Mouse (Mus musculus) lung, postnatal 25 days (tissue): ENCODE measurements around the gene Gm5965.
"Not testable (repeated sequence)": the region's sequence is repeated elsewhere in the genome, so short reads cannot be mapped to it uniquely, and the experiment has no call there.

Experiments used
- DNase-seq: peaks from one replicate; pipeline ENCODE4 v3.0.0; 2022; ENCODE audit warnings: low spot score

Gm5965 gene

GRCm38 (mm10) chr16:88777596-88777995, at the start of gene Gm5965:
TSS of gene Gm5965 (plus strand) at chr16:88777896.
- DNase-seq: no peak

DNA sequence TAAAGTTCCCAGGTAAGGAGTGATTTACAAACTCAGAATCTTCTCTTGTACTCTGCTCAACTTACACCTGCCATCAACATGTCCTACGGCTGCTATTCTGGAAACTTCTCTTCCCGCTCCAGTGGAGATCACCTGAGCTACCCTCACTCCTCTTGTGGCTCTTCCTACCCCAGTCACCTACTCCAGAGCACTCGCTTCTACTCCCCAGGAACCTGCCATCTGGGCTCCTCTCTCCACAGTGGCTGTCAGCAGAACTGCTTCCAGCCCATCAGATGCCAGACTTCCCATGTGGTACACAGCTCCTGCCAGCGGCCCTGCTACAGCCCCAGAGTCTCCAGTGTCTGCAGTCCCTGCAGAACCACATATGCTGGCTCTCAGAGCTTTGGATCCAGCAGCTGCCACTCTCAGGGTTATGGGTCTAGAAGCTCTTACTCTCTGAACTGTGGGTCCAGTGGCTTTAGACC, 48.9 kb upstream of the Gm5965 start, which contains the start of gene Krtap13-1:
Gene Krtap13-1, plus strand, starts transcription at position 51 of the 464 bp plus-strand sequence.
- no peak for DNase-seq

- no peak for DNase-seq
Measured at GRCm38 (mm10) chr16:88735391-88735790, 42.3 kb upstream of the Gm5965 start.

DNA sequence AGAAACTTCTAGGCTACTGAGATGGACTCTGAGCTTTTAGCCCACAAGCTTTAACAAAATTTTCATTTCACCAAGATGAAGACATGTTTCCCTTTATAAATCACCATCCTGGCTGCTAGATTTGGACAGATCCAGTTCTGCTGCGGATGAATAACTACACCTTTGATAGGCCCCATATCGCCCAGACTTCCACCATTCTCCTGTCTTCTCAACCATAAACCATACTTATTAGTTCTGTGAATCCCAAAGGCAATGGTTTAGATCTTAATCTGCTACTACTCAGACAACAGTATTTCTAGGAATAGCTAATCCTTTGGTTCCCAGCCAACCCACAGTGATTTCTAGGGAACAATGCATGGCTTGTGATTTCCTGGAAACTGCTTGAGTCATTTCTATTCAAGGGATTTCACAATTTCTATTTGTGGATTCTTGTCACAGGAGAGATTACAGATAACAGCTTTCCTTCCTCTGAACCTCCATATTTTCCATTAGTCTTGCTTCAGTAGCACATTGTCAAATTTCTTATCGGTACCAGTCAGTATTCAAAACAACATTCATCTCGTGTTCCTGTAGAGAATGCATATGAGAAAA, 32.9 kb upstream of the Gm5965 start:
- peak; percentile 50 for DNase-seq

DNA sequence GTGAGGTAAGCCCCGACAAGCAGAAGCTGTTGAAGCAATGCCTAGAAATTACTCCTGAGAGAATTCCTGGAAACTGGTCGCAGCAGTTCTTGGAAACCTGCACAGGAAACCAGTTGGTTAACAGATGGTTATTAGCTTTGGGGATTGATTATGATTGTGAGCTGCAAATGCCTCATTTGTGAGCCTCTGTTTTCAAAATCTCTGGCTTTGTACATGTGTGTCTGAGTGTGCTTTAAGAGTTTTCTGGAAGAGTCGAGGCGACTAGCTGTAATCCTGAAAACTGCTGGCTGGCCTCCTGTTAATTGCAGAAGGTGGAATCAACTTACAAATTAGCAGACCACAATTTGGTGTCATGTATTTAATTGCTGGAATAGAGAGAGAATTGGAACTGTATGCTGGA, 29.8 kb upstream of the Gm5965 start:
- DNase-seq: no peak

DNA sequence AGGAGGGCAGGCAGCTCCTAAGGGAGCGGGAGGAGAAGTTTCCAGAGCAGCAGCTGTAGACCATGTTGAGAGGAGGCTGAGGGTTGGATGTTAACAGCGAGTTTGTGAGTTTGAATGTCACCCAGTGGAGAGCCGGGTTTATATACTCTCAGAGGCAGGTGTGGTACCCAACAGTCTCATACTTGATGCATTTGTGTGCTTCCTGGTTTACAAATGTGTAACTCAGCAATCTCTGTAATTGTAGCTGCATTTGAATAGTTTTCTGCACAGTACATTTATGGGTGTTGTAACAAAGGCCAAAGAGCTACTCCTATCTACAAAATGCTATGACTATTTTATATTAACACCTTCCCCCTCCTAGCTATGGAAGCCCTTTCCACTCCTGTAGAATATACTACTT, 26.2 kb upstream of the Gm5965 start, which contains the start of gene Krtap13:
Gene Krtap13, minus strand, starts transcription at position 101 of the 400 bp plus-strand sequence.
- DNase-seq: not testable (repeated sequence)

- DNase-seq: not testable (repeated sequence)
Measured at GRCm38 (mm10) chr16:88758547-88758946, 19.1 kb upstream of the Gm5965 start, which contains the start of gene 2310034C09Rik. TSS of gene 2310034C09Rik (plus strand) at chr16:88758847.

GRCm38 (mm10) chr16:88774106-88774505, 3.6 kb upstream of the Gm5965 start, which contains the start of gene 2310057N15Rik:
TSS of gene 2310057N15Rik (minus strand) at chr16:88774206.
- no peak for DNase-seq

DNA sequence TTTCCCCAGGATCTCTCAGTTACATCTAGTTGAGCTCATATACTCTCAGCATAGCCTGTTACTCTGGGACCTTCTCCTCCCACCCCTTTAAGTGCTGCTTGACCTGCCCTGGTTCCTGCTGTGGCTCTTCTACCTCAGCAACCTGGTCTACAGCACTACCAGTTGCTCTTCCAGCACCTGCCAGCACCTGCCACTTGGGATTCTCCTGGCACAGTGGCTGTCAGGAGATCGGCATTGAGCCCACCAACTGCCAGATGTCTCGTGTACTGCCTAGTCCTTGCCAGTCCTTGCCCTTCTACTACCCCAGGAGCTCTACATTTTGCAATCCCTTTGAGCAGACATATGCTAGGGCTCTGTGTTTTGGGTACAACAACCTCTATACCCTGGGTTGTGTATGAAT, 9.1 kb downstream of the Gm5965 start:
- DNase-seq: no peak

DNA sequence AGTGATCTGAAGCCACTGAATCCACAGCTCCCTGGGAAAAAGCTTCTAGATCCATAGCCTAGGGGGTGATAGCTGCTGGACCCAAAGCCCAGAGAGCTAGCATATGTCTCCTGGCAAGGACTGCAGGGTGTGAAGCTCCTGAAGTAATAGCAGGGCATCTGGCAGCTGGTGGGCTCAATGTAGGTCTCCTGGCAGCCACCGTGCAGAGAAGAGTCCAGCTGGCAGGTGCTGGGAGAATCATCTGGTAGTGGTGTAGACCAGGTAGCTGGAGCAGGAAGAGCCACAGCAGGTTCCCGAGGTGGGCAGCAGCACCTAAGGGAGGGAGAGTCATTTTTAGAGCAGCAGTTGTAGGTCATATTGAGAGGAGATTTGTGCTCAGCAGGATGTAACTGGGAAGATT, 34.1 kb downstream of the Gm5965 start, which contains the start of gene Gm20741:
Gene Gm20741, minus strand, starts transcription at position 394 of the 400 bp plus-strand sequence.
- no peak for DNase-seq

- DNase-seq: no peak
Measured at GRCm38 (mm10) chr16:88820066-88820465, 42.4 kb downstream of the Gm5965 start, which contains the start of gene Krtap15. TSS of gene Krtap15 (plus strand) at chr16:88820215.

DNA sequence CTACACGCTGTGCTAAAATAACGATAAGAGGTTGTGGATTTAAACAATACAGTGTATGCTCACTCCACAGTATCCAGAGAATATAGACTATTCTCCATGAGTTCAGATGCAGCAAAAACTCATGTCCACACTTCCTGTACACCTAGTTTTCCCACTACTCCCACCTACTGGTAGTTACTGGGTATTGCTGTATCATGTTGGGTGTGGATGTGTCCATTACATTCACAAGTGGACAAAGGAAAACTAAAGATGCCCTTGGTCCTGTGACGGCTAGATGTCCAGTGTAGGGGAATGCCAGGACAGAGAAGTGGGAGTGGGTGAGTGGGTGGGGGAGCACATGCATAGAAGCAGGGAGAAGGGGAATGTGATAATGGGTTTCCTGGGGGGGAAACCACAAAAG, 46.0 kb downstream of the Gm5965 start:
- peak; percentile 1 for DNase-seq

DNA sequence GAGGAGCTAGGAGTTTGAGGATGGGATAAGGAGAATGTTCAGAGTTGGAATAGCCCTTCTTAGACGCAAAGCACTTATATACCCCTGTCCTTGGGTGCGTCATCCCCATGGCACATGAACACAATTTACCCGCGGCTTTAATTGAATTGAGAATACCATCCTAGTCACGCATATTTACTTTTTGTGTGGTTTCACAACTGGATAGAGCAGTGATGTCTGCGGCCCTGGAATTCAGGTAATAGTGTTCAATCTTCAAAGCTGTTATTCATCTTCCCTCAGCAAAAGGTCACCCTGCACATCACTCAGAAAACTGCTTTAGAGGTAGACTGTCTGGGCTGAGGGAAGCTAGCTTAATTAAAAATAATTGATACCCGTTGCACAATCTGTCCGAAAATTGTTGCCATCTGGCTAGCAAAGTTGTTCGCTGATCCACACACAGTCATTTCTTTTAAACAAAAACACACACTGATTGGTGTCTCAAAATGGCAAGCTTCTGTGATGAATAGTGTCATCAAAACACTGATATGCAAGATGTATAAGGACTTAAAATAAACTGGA, 48.5 kb downstream of the Gm5965 start, which contains the start of gene Krtap14:
Gene Krtap14, minus strand, starts transcription at position 51 of the 558 bp plus-strand sequence.
- no peak for DNase-seq

- no peak for DNase-seq
Measured at GRCm38 (mm10) chr16:88826978-88827377, 49.3 kb downstream of the Gm5965 start.
